Mouse (Mus musculus) liver (tissue): ENCODE measurements around the gene D230025D16Rik.
A peak's percentile ranks its signal among the peaks of the same experiment; 100 is the strongest.
"Not testable (repeated sequence)": the region's sequence is repeated elsewhere in the genome, so short reads cannot be mapped to it uniquely, and the experiment has no call there.

Experiments
- DNase-seq: peaks from one replicate; pipeline ENCODE4 v3.0.0-alpha.2; 2020; ENCODE audit warnings: mixed read lengths

Gene D230025D16Rik

GRCm38 (mm10) chr8:105269075-105269458 is 44.1 kb downstream of the D230025D16Rik start:
- DNase-seq: no peak

GRCm38 (mm10) chr8:105269461-105269947 is 44.6 kb downstream of the D230025D16Rik start, which contains the start of gene Hsf4:
TSS of gene Hsf4 (plus strand) at chr8:105269801.
- no peak for DNase-seq

- DNase-seq: no peak
Observed at GRCm38 (mm10) chr8:105270101-105270915, 45.4 kb downstream of the D230025D16Rik start.

- no peak for DNase-seq
Observed at GRCm38 (mm10) chr8:105270916-105271186, 45.9 kb downstream of the D230025D16Rik start.

- no peak for DNase-seq
Observed at GRCm38 (mm10) chr8:105275387-105275786, 50.4 kb downstream of the D230025D16Rik start.

- DNase-seq: no peak
Observed at GRCm38 (mm10) chr8:105275840-105276239, 50.9 kb downstream of the D230025D16Rik start, which contains the start of gene Nol3. TSS of gene Nol3 (plus strand) at chr8:105276140.

GRCm38 (mm10) chr8:105276292-105277120 is 51.6 kb downstream of the D230025D16Rik start:
- DNase-seq: peak; percentile 69

GRCm38 (mm10) chr8:105278911-105279334 is 54.0 kb downstream of the D230025D16Rik start:
- peak; percentile 62 for DNase-seq

- no peak for DNase-seq
Observed at GRCm38 (mm10) chr8:105280567-105280966, 55.6 kb downstream of the D230025D16Rik start.

GRCm38 (mm10) chr8:105281821-105282220 is 56.9 kb downstream of the D230025D16Rik start:
- DNase-seq: no peak

- no peak for DNase-seq
Observed at GRCm38 (mm10) chr8:105282239-105282638, 57.3 kb downstream of the D230025D16Rik start.

GRCm38 (mm10) chr8:105283074-105283473 is 58.1 kb downstream of the D230025D16Rik start:
- peak; percentile 77 for DNase-seq

GRCm38 (mm10) chr8:105285514-105285913 is 60.6 kb downstream of the D230025D16Rik start:
- DNase-seq: no peak

- no peak for DNase-seq
Observed at GRCm38 (mm10) chr8:105286907-105287306, 62.0 kb downstream of the D230025D16Rik start.

GRCm38 (mm10) chr8:105288231-105288630 is 63.3 kb downstream of the D230025D16Rik start:
- no peak for DNase-seq

- DNase-seq: peak; percentile 88
Observed at GRCm38 (mm10) chr8:105288958-105289732, 64.2 kb downstream of the D230025D16Rik start.

- DNase-seq: peak; percentile 55
Observed at GRCm38 (mm10) chr8:105289805-105290460, 65.0 kb downstream of the D230025D16Rik start, which contains the start of gene 4931428F04Rik. TSS of gene 4931428F04Rik (minus strand) at chr8:105289864.

- DNase-seq: peak; percentile 91
Observed at GRCm38 (mm10) chr8:105290554-105291314, 65.8 kb downstream of the D230025D16Rik start.

- DNase-seq: not testable (repeated sequence)
Observed at GRCm38 (mm10) chr8:105291364-105291763, 66.4 kb downstream of the D230025D16Rik start.

- DNase-seq: not testable (repeated sequence)
Observed at GRCm38 (mm10) chr8:105291802-105292201, 66.9 kb downstream of the D230025D16Rik start.

GRCm38 (mm10) chr8:105292471-105292870 is 67.5 kb downstream of the D230025D16Rik start:
- no peak for DNase-seq
